ENCODE assay signal across 22 mouse cellular contexts in the genomic region with DNA sequence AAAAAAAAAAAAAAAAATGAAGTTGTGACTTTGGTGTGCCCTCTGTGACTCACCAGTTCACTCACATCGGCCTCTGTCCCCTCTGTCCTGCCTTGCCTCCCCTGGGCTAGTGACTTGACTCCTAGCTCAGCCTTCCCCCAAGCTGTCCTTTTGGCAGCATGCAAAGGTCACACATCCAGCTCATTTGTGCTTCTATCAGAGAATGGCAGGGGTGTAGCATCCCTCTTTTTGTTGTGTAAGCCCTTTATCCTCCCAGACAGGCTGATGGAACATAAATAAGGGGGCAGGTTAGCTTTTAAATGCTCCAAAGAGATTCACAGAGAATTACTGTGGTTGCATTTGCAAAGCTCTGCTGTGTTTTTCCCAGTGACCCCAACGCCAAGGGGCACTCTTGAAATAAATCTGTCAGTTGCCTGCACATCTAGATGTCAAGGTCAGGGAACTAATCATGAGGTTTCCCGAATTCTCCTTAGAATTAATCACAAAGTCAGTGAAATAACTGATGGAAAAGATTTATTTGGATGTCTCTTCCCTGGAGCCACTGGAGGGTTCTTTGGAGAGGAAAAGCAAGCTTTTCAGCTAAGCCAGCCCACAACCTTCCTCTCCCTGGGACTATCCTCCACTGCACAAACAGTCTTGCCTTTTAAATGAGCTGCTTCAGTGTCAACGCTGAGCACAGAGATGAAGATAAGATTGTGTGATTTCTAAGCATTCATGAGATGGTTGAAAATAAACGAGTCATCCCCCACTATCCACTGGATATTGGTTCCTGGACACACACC. TPM values are rescaled to one million over a fixed set of nuclear protein-coding genes. Genes with fewer than 3 reads are reported as not detected.
A peak's percentile ranks its signal among the peaks of the same experiment; 100 is the strongest.
DNase-seq lines count a peak whose midpoint lies in the region; ATAC-seq and TF ChIP-seq lines count a peak whose summit lies in the region.
"Had no signal": no experiment of that assay in that cellular context is flagged by ENCODE, and none has a peak within 500 bp of the region (broad histone marks: within the 10 kb centered on the region; RNA-seq: fewer than 3 reads in every experiment).

No protein-coding gene starts in this region.

- no peaks in the 10 kb centered on the region for H3K4me1 ChIP-seq in hindbrain, postnatal 0 days (ENCODE audit: insufficient read depth, low read length)
- H3K4me1 ChIP-seq in hindbrain, embryonic 10.5 days (replicated peaks): peaks cover 11% of the 10 kb centered on the region
- H3K4me1 ChIP-seq: embryonic facial prominence, embryonic 15.5 days; heart, embryonic 10.5 days had no signal

- 0 out of 2 replicates have a peak overlapping the region, but pooled peaks have one; percentile 26 for H3K27ac ChIP-seq in hindbrain, postnatal 0 days
- H3K27ac ChIP-seq in hindbrain, embryonic 10.5 days: no peak overlapping the region
- H3K27ac ChIP-seq: embryonic facial prominence, embryonic 15.5 days; heart, embryonic 10.5 days; midbrain, embryonic 10.5 days had no signal

- no peaks in the 10 kb centered on the region for H3K27me3 ChIP-seq in hindbrain, postnatal 0 days (ENCODE audit: insufficient read depth, low read length)
- no peaks in the 10 kb centered on the region for H3K27me3 ChIP-seq in hindbrain, embryonic 10.5 days (ENCODE audit: insufficient read depth, poor library complexity, severe bottlenecking)
- H3K27me3 ChIP-seq: embryonic facial prominence, embryonic 15.5 days had no signal

- no peak for DNase-seq in hindbrain, postnatal 0 days (ENCODE audit: low spot score)
- no peak for DNase-seq in hindbrain, embryonic 10.5 days (ENCODE audit: low spot score)
- peak; percentile 57 for DNase-seq in adrenal gland, postnatal 14 days
- peak; percentile 71 for DNase-seq in mesoderm, embryonic 11.5 days (ENCODE audit: low read depth, low spot score)
- DNase-seq in yolk sac, embryonic 10.5 days (ENCODE audit: low spot score): peak; percentile 9
- no peak for DNase-seq in lung, postnatal 14 days
- no peak for DNase-seq in spleen, postnatal 36 days (ENCODE audit: low spot score in 2 of 2)
- no peak for DNase-seq in heart, postnatal 25 days (ENCODE audit: low spot score)
- DNase-seq: cerebellum, adult 8-10 months; gastrocnemius, postnatal 14 days; heart, postnatal 14 days; kidney, adult 18-20 months; kidney, postnatal 36 days; liver, postnatal 0 days; lung, postnatal 36 days; spleen, adult 18-20 months; thymus, postnatal 36 days had no signal

- ATAC-seq in hindbrain, postnatal 0 days: no peak
- ATAC-seq: hindbrain, embryonic 16.5 days; liver, postnatal 0 days; Patski had no signal

- H3K9me3 ChIP-seq in hindbrain, postnatal 0 days (ENCODE audit: low read length): 0 out of 2 replicates have a peak, but pooled peaks cover 3% of the 10 kb centered on the region
- H3K9me3 ChIP-seq in hindbrain, embryonic 10.5 days: peaks cover 4% of the 10 kb centered on the region; the same call in 1 of the 2 replicates
- H3K9me3 ChIP-seq: embryonic facial prominence, embryonic 15.5 days; midbrain, embryonic 10.5 days had no signal

- no peaks in the 10 kb centered on the region for H3K36me3 ChIP-seq in hindbrain, postnatal 0 days (ENCODE audit: insufficient read depth, low read length)
- no peaks in the 10 kb centered on the region for H3K36me3 ChIP-seq in hindbrain, embryonic 10.5 days
- H3K36me3 ChIP-seq: embryonic facial prominence, embryonic 15.5 days; heart, embryonic 10.5 days; midbrain, embryonic 10.5 days had no signal

- H3K4me2 ChIP-seq in hindbrain, postnatal 0 days (ENCODE audit: low read depth, low read length): no peak overlapping the region
- H3K4me2 ChIP-seq: embryonic facial prominence, embryonic 15.5 days had no signal

- intact Hi-C loops in heart, postnatal 25 days (cut with DNase I): no loop called here

- no peak overlapping the region for H3K4me3 ChIP-seq in hindbrain, postnatal 0 days (ENCODE audit: low read length)
- H3K4me3 ChIP-seq in hindbrain, embryonic 10.5 days: no peak overlapping the region
- H3K4me3 ChIP-seq: embryonic facial prominence, embryonic 15.5 days; heart, embryonic 10.5 days; midbrain, embryonic 10.5 days had no signal

- no peak for TF ChIP-seq CTCF in hindbrain, postnatal 0 days (IDR thresholded peaks at IDR 0.05; ENCODE audit: low read depth)

- 38% methylated on average over 5 of the region's 5 CpGs for WGBS in hindbrain, postnatal 0 days
- 47% methylated on average over 5 of the region's 5 CpGs for WGBS in hindbrain, embryonic 10.5 days

- H3K9ac ChIP-seq in hindbrain, postnatal 0 days (replicated peaks; ENCODE audit: low read length): no peak overlapping the region
- H3K9ac ChIP-seq: embryonic facial prominence, embryonic 15.5 days; liver, postnatal 0 days had no signal

RNA-seq across cellular contexts. Expression of gene Nsmce3, which starts 42.4 kb away (rescaled TPM):
- 18.4 and 19.3 TPM in 2 replicates for total RNA-seq in hindbrain, postnatal 0 days (2014; rRNA removed)
- 10.2 and 10.5 TPM in 2 replicates for polyA plus RNA-seq in hindbrain, postnatal 0 days (2015; fragmentation: Nextera tagmentation; extraction: Ambion mirVana)
- polyA plus RNA-seq in hindbrain, embryonic 10.5 days (2016; fragmentation: Nextera tagmentation; extraction: Ambion mirVana): 10.6 and 12.1 TPM in 2 replicates
- 7.6 and 7.7 TPM in 2 replicates for total RNA-seq in adrenal gland, postnatal 14 days (2021)
- total RNA-seq in heart, postnatal 25 days (2021): 1 to 10 TPM; 2.9 to 3.2 TPM

Comparison
In these comparisons a context has a peak if more than half of its experiments do, and no peak if none do; other contexts are left out.
1. DNase-seq: peak in adrenal gland, postnatal 14 days (single experiment), mesoderm, embryonic 11.5 days (single experiment) and yolk sac, embryonic 10.5 days (single experiment); none in hindbrain, postnatal 0 days (single experiment), hindbrain, embryonic 10.5 days (single experiment), lung, postnatal 14 days (single experiment), spleen, postnatal 36 days (0 of 2) and heart, postnatal 25 days (single experiment).